Mouse (Mus musculus) hindbrain, postnatal 0 days (tissue): Measurements from ENCODE around the gene Prickle4. TPM values are rescaled to one million over a fixed set of nuclear protein-coding genes. Genes with fewer than 3 reads are reported as not detected.

Source experiments
- ATAC-seq: fragments of 200-750 bp; cut with Nextera tagmentation; 2 replicates; pipeline ENCODE4 v1.8.0; 2017; ENCODE audit warnings: mild to moderate bottlenecking, moderate TSS enrichment, moderate library complexity
- DNase-seq: peaks from one replicate; pipeline ENCODE4 v3.0.0-alpha.2; 2015; ENCODE audit warnings: low spot score
- H3K27ac ChIP-seq: fragments of 300-500 bp; sonication (generic); 2 replicates; pipeline ENCODE4 v1.5.1; 2014; ENCODE audit warnings: mild to moderate bottlenecking
- H3K27me3 ChIP-seq: fragments of 300-500 bp; sonication (generic); 2 replicates; pipeline ENCODE4 v1.6.1; 2014; ENCODE audit warnings: low read length, mixed read lengths; ENCODE audit not compliant: insufficient read depth
- H3K36me3 ChIP-seq: fragments of 300-500 bp; sonication (generic); 2 replicates; pipeline ENCODE4 v1.6.1; 2014; ENCODE audit warnings: low read length, mixed read lengths; ENCODE audit not compliant: insufficient read depth
- H3K4me1 ChIP-seq: fragments of 300-500 bp; sonication (generic); 2 replicates; pipeline ENCODE4 v1.6.1; 2014; ENCODE audit warnings: antibody characterized with exemption, low read length, mixed read lengths; ENCODE audit not compliant: insufficient read depth
- H3K4me2 ChIP-seq: fragments of 300-500 bp; sonication (generic); 2 replicates; pipeline ENCODE4 v1.6.1; 2014; ENCODE audit warnings: low read depth, mild to moderate bottlenecking, low read length, moderate library complexity, mixed read lengths
- H3K4me3 ChIP-seq: fragments of 300-500 bp; sonication (generic); 2 replicates; pipeline ENCODE4 v1.5.1; 2014; ENCODE audit warnings: low read length
- H3K9ac ChIP-seq: fragments of 300-500 bp; sonication (generic); replicated peaks from 2 replicates; pipeline ENCODE4 v1.6.1; 2014; ENCODE audit warnings: mild to moderate bottlenecking, low read length, moderate library complexity, mixed read lengths
- H3K9me3 ChIP-seq: fragments of 300-500 bp; sonication (generic); 2 replicates; pipeline ENCODE4 v1.6.1; 2016; ENCODE audit warnings: low read length, mixed read lengths
- CTCF ChIP-seq: IDR thresholded peaks from 2 replicates; pipeline ENCODE4 v1.5.1; 2016; ENCODE audit warnings: antibody characterized with exemption, control low read depth, low read depth
- WGBS: fragments of 180-500 bp; shearing (Covaris S2); extraction: QIAGEN DNeasy Blood & Tissue Kit; methylation state at CpG from one replicate; pipeline ENCODE4 v1.1.7; 2014; 5-methylcytosine and 5-hydroxymethylcytosine counted together
- polyA plus RNA-seq: library from polyadenylated mRNA; unstranded; fragments of >200 nt; fragmentation: Nextera tagmentation; extraction: Ambion mirVana; gene quantifications from 2 replicates; pipeline ENCODE4 v1.2.1, GENCODE M21; 2015
- total RNA-seq: library from RNA; depleted of rRNA; stranded (reverse); fragments of >200 nt; gene quantifications from 2 replicates; pipeline ENCODE4 v1.2.3, GENCODE M21; 2014; rRNA removed

Prickle4 gene
- total RNA-seq (2.2 TPM in 1 of 2 replicates, not detected in the other), polyA plus RNA-seq (1.5 and 1.8 TPM in 2 replicates)

GRCm38 (mm10) chr17:47694503-47695336 is at the start of gene Prickle4:
Prickle4 (minus strand) TSS chr17:47694736.
- peak; percentile 76 for TF ChIP-seq CTCF
- 1% methylated on average over 68 of the region's 82 CpGs for WGBS

GRCm38 (mm10) chr17:47744086-47744485 is 49.5 kb upstream of the Prickle4 start:
- H3K27me3 ChIP-seq = no peaks in the 10 kb centered on the region
- no peaks in the 10 kb centered on the region for H3K4me1 ChIP-seq
- 93% methylated on average over 14 of the region's 14 CpGs for WGBS
- DNase-seq (no peak), ATAC-seq (no peak)
- no peak for TF ChIP-seq CTCF
- no peak overlapping the region for H3K9ac ChIP-seq
- no peak overlapping the region for H3K4me3 ChIP-seq
- no peak overlapping the region for H3K27ac ChIP-seq
- H3K36me3 ChIP-seq = no peaks in the 10 kb centered on the region
- no peak overlapping the region for H3K4me2 ChIP-seq
- H3K9me3 ChIP-seq = no peaks in the 10 kb centered on the region

More at GRCm38 (mm10) chr17:47694503-47695336, at the start of gene Prickle4:
- Histone ChIP-seq H3K4me3 (peak within 1 kb of the TSS; percentile 57), H3K4me2 (peak within 1 kb of the TSS; percentile 84), H3K27me3 (no peaks in the 10 kb centered on the region), H3K36me3 (peaks cover 8% of the 10 kb centered on the region; the same call in 1 of the 2 replicates), H3K9ac (peak within 1 kb of the TSS; percentile 75), H3K27ac (peak within 1 kb of the TSS; percentile 84), H3K4me1 (peaks cover 9% of the 10 kb centered on the region; the same call in 1 of the 2 replicates), H3K9me3 (no peaks in the 10 kb centered on the region)
- peak; percentile 96 for ATAC-seq
- DNase-seq = peak; percentile 98

GRCm38 (mm10) chr17:47742991-47743734 is 48.6 kb upstream of the Prickle4 start:
- ATAC-seq (no peak), DNase-seq (no peak)
- no peak overlapping the region for H3K9ac ChIP-seq
- H3K4me2 ChIP-seq = no peak overlapping the region
- no peak overlapping the region for H3K27ac ChIP-seq
- H3K4me1 ChIP-seq = no peaks in the 10 kb centered on the region
- H3K9me3 ChIP-seq = no peaks in the 10 kb centered on the region
- H3K4me3 ChIP-seq = no peak overlapping the region
- 50% methylated on average over 16 of the region's 16 CpGs for WGBS
- no peaks in the 10 kb centered on the region for H3K27me3 ChIP-seq
- no peaks in the 10 kb centered on the region for H3K36me3 ChIP-seq
- TF ChIP-seq CTCF = peak; percentile 45

- WGBS = 63% methylated on average over 2 of the region's 2 CpGs
- no peaks in the 10 kb centered on the region for H3K9me3 ChIP-seq
- no peak for TF ChIP-seq CTCF
Observed at GRCm38 (mm10) chr17:47740186-47740585, 45.6 kb upstream of the Prickle4 start.

GRCm38 (mm10) chr17:47738879-47739798 is 44.6 kb upstream of the Prickle4 start:
- Histone ChIP-seq H3K4me1 (0 out of 2 replicates have a peak, but pooled peaks cover 5% of the 10 kb centered on the region), H3K4me3 (peak overlapping the region; percentile 61; the same call in 1 of the 2 replicates), H3K36me3 (no peaks in the 10 kb centered on the region), H3K9ac (no peak overlapping the region; the same call in 1 of the 2 replicates), H3K4me2 (peak overlapping the region; percentile 95), H3K27me3 (no peaks in the 10 kb centered on the region), H3K27ac (no peak overlapping the region), H3K9me3 (no peaks in the 10 kb centered on the region)
- TF ChIP-seq CTCF = no peak
- WGBS = 13% methylated on average over 20 of the region's 20 CpGs
- DNase-seq (no peak), ATAC-seq (no peak)

More at GRCm38 (mm10) chr17:47740186-47740585, 45.6 kb upstream of the Prickle4 start:
- no peaks in the 10 kb centered on the region for H3K27me3 ChIP-seq
- no peak for DNase-seq
- no peak overlapping the region for H3K4me3 ChIP-seq
- H3K27ac ChIP-seq = no peak overlapping the region
- H3K9ac ChIP-seq = no peak overlapping the region
- H3K4me2 ChIP-seq = no peak overlapping the region
- no peak for ATAC-seq
- H3K36me3 ChIP-seq = no peaks in the 10 kb centered on the region
- 0 out of 2 replicates have a peak, but pooled peaks cover 5% of the 10 kb centered on the region for H3K4me1 ChIP-seq
